Mouse (Mus musculus) embryonic facial prominence, embryonic 15.5 days (tissue): ENCODE measurements around the gene Prss54. TPM values are rescaled to one million over a fixed set of nuclear protein-coding genes. Genes with fewer than 3 reads are reported as not detected.
A peak's percentile ranks its signal among the peaks of the same experiment; 100 is the strongest.
"Not testable (repeated sequence)": the region's sequence is repeated elsewhere in the genome, so short reads cannot be mapped to it uniquely, and the experiment has no call there.

Experiments
- ATAC-seq: fragments of 200-750 bp; cut with Nextera tagmentation; 2 replicates; pipeline ENCODE4 v1.8.0; 2017; ENCODE audit warnings: low read depth, moderate TSS enrichment; ENCODE audit not compliant: insufficient number of reproducible peaks, low FRiP score, low TSS enrichment
- H3K27ac ChIP-seq: fragments of 300-500 bp; sonication (generic); replicated peaks from 2 replicates; pipeline ENCODE4 v1.5.1; 2015; ENCODE audit warnings: mild to moderate bottlenecking, inconsistent platforms
- H3K27me3 ChIP-seq: fragments of 300-500 bp; sonication (generic); 2 replicates; pipeline ENCODE4 v1.6.1; 2015; ENCODE audit warnings: inconsistent platforms
- H3K36me3 ChIP-seq: fragments of 300-500 bp; sonication (generic); 2 replicates; pipeline ENCODE4 v1.6.1; 2015; ENCODE audit warnings: mild to moderate bottlenecking, inconsistent platforms
- H3K4me1 ChIP-seq: fragments of 300-500 bp; sonication (generic); 2 replicates; pipeline ENCODE4 v1.6.1; 2015; ENCODE audit warnings: inconsistent platforms
- H3K4me2 ChIP-seq: fragments of 300-500 bp; sonication (generic); replicated peaks from 2 replicates; pipeline ENCODE4 v1.6.1; 2015; ENCODE audit warnings: mild to moderate bottlenecking, inconsistent platforms
- H3K4me3 ChIP-seq: fragments of 300-500 bp; sonication (generic); replicated peaks from 2 replicates; pipeline ENCODE4 v1.5.1; 2015; ENCODE audit warnings: mild to moderate bottlenecking, inconsistent platforms
- H3K9ac ChIP-seq: fragments of 300-500 bp; sonication (generic); 2 replicates; pipeline ENCODE4 v1.6.1; 2015; ENCODE audit warnings: inconsistent platforms
- H3K9me3 ChIP-seq: fragments of 300-500 bp; sonication (generic); replicated peaks from 2 replicates; pipeline ENCODE4 v1.6.1; 2016; ENCODE audit warnings: inconsistent platforms
- WGBS: fragments of 180-500 bp; shearing (Covaris S2); methylation state at CpG from one replicate; pipeline ENCODE4 v1.1.7; 2015; 5-methylcytosine and 5-hydroxymethylcytosine counted together
- polyA plus RNA-seq: library from polyadenylated mRNA; unstranded; fragments of >200 nt; fragmentation: Nextera tagmentation; extraction: Ambion mirVana; gene quantifications from 2 replicates; pipeline ENCODE4 v1.2.1, GENCODE M21; 2015

Prss54 gene
- polyA plus RNA-seq = not detected in 2 replicates

- Histone ChIP-seq H3K9ac (no peak within 1 kb of the TSS), H3K4me1 (no peaks in the 10 kb centered on the region), H3K4me2 (no peak within 1 kb of the TSS), H3K36me3 (no peaks in the 10 kb centered on the region), H3K4me3 (no peak within 1 kb of the TSS), H3K9me3 (no peaks in the 10 kb centered on the region), H3K27me3 (no peaks in the 10 kb centered on the region), H3K27ac (no peak within 1 kb of the TSS)
- no peak for ATAC-seq
- 87% methylated on average over 10 of the region's 10 CpGs for WGBS
Measured at GRCm38 (mm10) chr8:95576240-95576639, at the start of gene Prss54. Gene Prss54, minus strand, starts transcription at chr8:95576340.

GRCm38 (mm10) chr8:95624833-95625232, 48.7 kb upstream of the Prss54 start:
- Histone ChIP-seq H3K4me3 (no peak overlapping the region), H3K9ac (no peak overlapping the region), H3K9me3 (no peaks in the 10 kb centered on the region), H3K27ac (no peak overlapping the region), H3K4me2 (no peak overlapping the region), H3K4me1 (no peaks in the 10 kb centered on the region), H3K36me3 (no peaks in the 10 kb centered on the region), H3K27me3 (peaks cover 9% of the 10 kb centered on the region; the same call in 1 of the 2 replicates)
- WGBS = 79% methylated on average over 2 of the region's 2 CpGs
- ATAC-seq = no peak

- Histone ChIP-seq H3K9me3 (no peaks in the 10 kb centered on the region), H3K4me2 (no peak overlapping the region), H3K27me3 (peaks cover 5% of the 10 kb centered on the region; the same call in 1 of the 2 replicates), H3K9ac (no peak overlapping the region), H3K4me1 (no peaks in the 10 kb centered on the region), H3K36me3 (no peaks in the 10 kb centered on the region), H3K27ac (no peak overlapping the region), H3K4me3 (no peak overlapping the region)
- 94% methylated on average over 2 of the region's 2 CpGs for WGBS
- ATAC-seq = no peak
Measured at GRCm38 (mm10) chr8:95620046-95620445, 43.9 kb upstream of the Prss54 start.

- peaks cover 5% of the 10 kb centered on the region; the same call in 1 of the 2 replicates for H3K4me1 ChIP-seq
- WGBS = 85% methylated on average over 7 of the region's 7 CpGs
- no peak for ATAC-seq
- no peaks in the 10 kb centered on the region; the same call in none of the 2 replicates for H3K27me3 ChIP-seq
- H3K27ac ChIP-seq = no peak overlapping the region
- H3K9me3 ChIP-seq = no peaks in the 10 kb centered on the region
- no peak overlapping the region for H3K9ac ChIP-seq
- no peaks in the 10 kb centered on the region for H3K36me3 ChIP-seq
- no peak overlapping the region for H3K4me3 ChIP-seq
- H3K4me2 ChIP-seq = no peak overlapping the region
Measured at GRCm38 (mm10) chr8:95616383-95616782, 40.2 kb upstream of the Prss54 start.

- H3K4me1 ChIP-seq = peaks cover 7% of the 10 kb centered on the region
- 61% methylated on average over 5 of the region's 5 CpGs for WGBS
- H3K4me3 ChIP-seq = no peak overlapping the region
- no peaks in the 10 kb centered on the region for H3K36me3 ChIP-seq
- no peak overlapping the region for H3K9ac ChIP-seq
- H3K4me2 ChIP-seq = 0 out of 2 replicates have a peak overlapping the region, but pooled peaks have one; percentile 15
- H3K9me3 ChIP-seq = no peaks in the 10 kb centered on the region
- H3K27me3 ChIP-seq = no peaks in the 10 kb centered on the region; the same call in 1 of the 2 replicates
- no peak overlapping the region for H3K27ac ChIP-seq
- ATAC-seq = 0 out of 2 replicates have a peak, but pooled peaks have one; percentile 19
Measured at GRCm38 (mm10) chr8:95611769-95612168, 35.6 kb upstream of the Prss54 start.

- Histone ChIP-seq H3K27me3 (no peaks in the 10 kb centered on the region; the same call in 1 of the 2 replicates), H3K9me3 (no peaks in the 10 kb centered on the region), H3K27ac (no peak overlapping the region), H3K9ac (no peak overlapping the region), H3K4me3 (no peak overlapping the region), H3K36me3 (no peaks in the 10 kb centered on the region), H3K4me1 (peaks cover 8% of the 10 kb centered on the region), H3K4me2 (no peak overlapping the region)
- 87% methylated on average over 14 of the region's 14 CpGs for WGBS
- ATAC-seq = no peak
Measured at GRCm38 (mm10) chr8:95610749-95611148, 34.6 kb upstream of the Prss54 start.

- 71% methylated on average over 5 of the region's 5 CpGs for WGBS
- Histone ChIP-seq H3K27ac (no peak overlapping the region), H3K4me2 (no peak overlapping the region), H3K9ac (no peak overlapping the region), H3K36me3 (no peaks in the 10 kb centered on the region), H3K27me3 (no peaks in the 10 kb centered on the region; the same call in 1 of the 2 replicates), H3K4me3 (no peak overlapping the region), H3K4me1 (peaks cover 8% of the 10 kb centered on the region), H3K9me3 (no peaks in the 10 kb centered on the region)
- ATAC-seq = no peak
Measured at GRCm38 (mm10) chr8:95609406-95609805, 33.3 kb upstream of the Prss54 start.

GRCm38 (mm10) chr8:95607210-95607609, 31.1 kb upstream of the Prss54 start:
- no peaks in the 10 kb centered on the region; the same call in 1 of the 2 replicates for H3K27me3 ChIP-seq
- no peak for ATAC-seq
- H3K9me3 ChIP-seq = no peaks in the 10 kb centered on the region
- H3K4me1 ChIP-seq = peaks cover 6% of the 10 kb centered on the region
- H3K36me3 ChIP-seq = no peaks in the 10 kb centered on the region
- H3K27ac ChIP-seq = no peak overlapping the region; the same call in 1 of the 2 replicates
- no peak overlapping the region for H3K9ac ChIP-seq
- WGBS = 29% methylated on average over 9 of the region's 9 CpGs
- H3K4me2 ChIP-seq = no peak overlapping the region
- no peak overlapping the region for H3K4me3 ChIP-seq

GRCm38 (mm10) chr8:95606509-95606908, 30.4 kb upstream of the Prss54 start:
- not testable (repeated sequence) for H3K4me2 ChIP-seq, H3K9ac ChIP-seq, H3K9me3 ChIP-seq, H3K4me1 ChIP-seq, H3K27me3 ChIP-seq, ATAC-seq, H3K4me3 ChIP-seq, H3K27ac ChIP-seq, H3K36me3 ChIP-seq
- 20% methylated on average over 4 of the region's 5 CpGs for WGBS

GRCm38 (mm10) chr8:95602168-95602567, 26.0 kb upstream of the Prss54 start:
- Histone ChIP-seq H3K36me3 (no peaks in the 10 kb centered on the region), H3K4me2 (no peak overlapping the region), H3K27me3 (no peaks in the 10 kb centered on the region), H3K9ac (no peak overlapping the region), H3K27ac (no peak overlapping the region), H3K4me3 (no peak overlapping the region), H3K9me3 (no peaks in the 10 kb centered on the region), H3K4me1 (peaks cover 4% of the 10 kb centered on the region; the same call in 1 of the 2 replicates)
- ATAC-seq = no peak
- 62% methylated on average over 2 of the region's 2 CpGs for WGBS

- H3K4me2 ChIP-seq = no peak overlapping the region
- no peaks in the 10 kb centered on the region for H3K36me3 ChIP-seq
- H3K9ac ChIP-seq = no peak overlapping the region
- no peak overlapping the region for H3K4me3 ChIP-seq
- H3K27ac ChIP-seq = no peak overlapping the region
- no peaks in the 10 kb centered on the region for H3K4me1 ChIP-seq
- no peak for ATAC-seq
- no peaks in the 10 kb centered on the region for H3K9me3 ChIP-seq
- 66% methylated on average over 15 of the region's 15 CpGs for WGBS
- H3K27me3 ChIP-seq = no peaks in the 10 kb centered on the region
Measured at GRCm38 (mm10) chr8:95601306-95601705, 25.2 kb upstream of the Prss54 start.

GRCm38 (mm10) chr8:95599861-95600260, 23.7 kb upstream of the Prss54 start:
- Histone ChIP-seq H3K9me3 (no peaks in the 10 kb centered on the region), H3K4me1 (no peaks in the 10 kb centered on the region), H3K9ac (no peak overlapping the region), H3K27me3 (no peaks in the 10 kb centered on the region), H3K4me2 (no peak overlapping the region; the same call in 1 of the 2 replicates), H3K4me3 (no peak overlapping the region), H3K27ac (no peak overlapping the region), H3K36me3 (no peaks in the 10 kb centered on the region)
- no peak for ATAC-seq
- WGBS = 9% methylated on average over 11 of the region's 11 CpGs
